Mouse (Mus musculus) kidney, postnatal 0 days (tissue): ENCODE data around the gene Hpcal1. TPM values are rescaled to one million over a fixed set of nuclear protein-coding genes. Genes with fewer than 3 reads are reported as not detected.
A peak's percentile ranks its signal among the peaks of the same experiment; 100 is the strongest.

Experiments used
- ATAC-seq: fragments of 200-750 bp; cut with Nextera tagmentation; replicated peaks from 2 replicates; pipeline ENCODE4 v1.8.0; 2017; ENCODE audit warnings: low read depth, moderate number of reproducible peaks, moderate TSS enrichment, moderate library complexity; ENCODE audit not compliant: low FRiP score
- DNase-seq: peaks from one replicate; pipeline ENCODE4 v3.0.0-alpha.2; 2016; ENCODE audit warnings: low spot score
- H3K27ac ChIP-seq: fragments of 300-500 bp; sonication (generic); 2 replicates; pipeline ENCODE4 v1.5.1; 2014; ENCODE audit warnings: mild to moderate bottlenecking
- H3K27me3 ChIP-seq: fragments of 300-500 bp; sonication (generic); 2 replicates; pipeline ENCODE4 v1.6.1; 2014; ENCODE audit warnings: low read length, mixed read lengths; ENCODE audit not compliant: insufficient read depth
- H3K36me3 ChIP-seq: fragments of 300-500 bp; sonication (generic); 2 replicates; pipeline ENCODE4 v1.6.1; 2014; ENCODE audit warnings: low read length, mixed read lengths; ENCODE audit not compliant: insufficient read depth
- H3K4me1 ChIP-seq: fragments of 300-500 bp; sonication (generic); replicated peaks from 2 replicates; pipeline ENCODE4 v1.6.1; 2014; ENCODE audit warnings: antibody characterized with exemption, low read length, mixed read lengths; ENCODE audit not compliant: insufficient read depth
- H3K4me2 ChIP-seq: fragments of 300-500 bp; sonication (generic); 2 replicates; pipeline ENCODE4 v1.6.1; 2014; ENCODE audit warnings: mild to moderate bottlenecking, low read length, moderate library complexity, mixed read lengths
- H3K4me3 ChIP-seq: fragments of 300-500 bp; sonication (generic); replicated peaks from 2 replicates; pipeline ENCODE4 v1.5.1; 2014; ENCODE audit warnings: low read depth, low read length
- H3K9ac ChIP-seq: fragments of 300-500 bp; sonication (generic); 2 replicates; pipeline ENCODE4 v1.6.1; 2014; ENCODE audit warnings: low read depth, low read length
- H3K9me3 ChIP-seq: fragments of 300-500 bp; sonication (generic); replicated peaks from 2 replicates; pipeline ENCODE4 v1.6.1; 2016; ENCODE audit warnings: low read length, inconsistent platforms, mixed read lengths
- CTCF ChIP-seq: IDR thresholded peaks from 2 replicates; pipeline ENCODE4 v1.5.1; 2016; ENCODE audit warnings: antibody characterized with exemption, low read depth, mild to moderate bottlenecking, moderate library complexity
- WGBS: fragments of 180-500 bp; shearing (Covaris S2); extraction: QIAGEN DNeasy Blood & Tissue Kit; methylation state at CpG from one replicate; pipeline ENCODE4 v1.1.7; 2014; 5-methylcytosine and 5-hydroxymethylcytosine counted together
- polyA plus RNA-seq: library from polyadenylated mRNA; unstranded; fragments of >200 nt; fragmentation: Nextera tagmentation; extraction: Ambion mirVana; gene quantifications from 2 replicates; pipeline ENCODE4 v1.2.1, GENCODE M21; 2015

The Hpcal1 gene
- polyA plus RNA-seq, 1 experiment from 2014 or later, result 70.6 TPM

DNA sequence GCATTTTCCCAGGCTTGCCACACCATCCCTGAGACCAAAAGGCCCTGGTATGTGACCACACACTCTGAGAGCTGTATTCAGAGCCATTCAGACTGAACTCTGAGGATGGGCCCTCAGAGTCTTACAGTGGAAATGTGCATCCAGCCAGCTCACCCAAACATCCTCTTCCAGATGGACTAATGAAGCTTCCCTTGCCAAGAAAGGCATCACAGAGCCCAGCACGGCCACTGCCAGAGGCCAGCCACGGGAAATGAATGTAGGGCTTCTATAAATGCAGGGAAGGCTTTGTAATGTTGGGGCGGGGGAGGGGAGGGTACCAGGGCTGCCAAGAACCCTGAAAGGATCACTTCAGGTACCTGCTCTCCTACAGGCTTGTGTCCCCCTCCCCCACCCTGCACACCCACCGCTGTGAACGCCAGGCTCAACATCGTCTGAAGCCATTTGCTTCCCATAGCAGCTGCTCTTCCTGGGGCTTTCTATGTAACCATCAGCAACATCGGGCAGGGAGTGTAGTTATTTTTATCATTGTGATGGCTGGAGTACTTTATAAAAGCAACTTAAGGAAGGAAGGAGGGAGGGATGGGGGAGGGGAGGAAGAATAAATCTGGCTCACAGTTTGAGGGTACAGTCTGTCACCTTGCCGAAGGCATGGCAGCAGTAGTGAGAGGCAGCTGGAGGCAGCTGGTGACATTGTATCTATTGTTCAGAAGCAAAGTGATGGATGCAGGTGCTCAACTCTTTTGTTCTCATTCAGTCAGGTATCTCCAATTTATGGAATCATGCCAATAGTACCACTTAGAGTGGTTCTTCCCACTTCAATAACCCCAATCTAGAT, 38.2 kb upstream of the Hpcal1 start:
- Histone ChIP-seq H3K9me3 (no peaks in the 10 kb centered on the region), H3K27ac (no peak overlapping the region), H3K36me3 (no peaks in the 10 kb centered on the region), H3K27me3 (no peaks in the 10 kb centered on the region), H3K4me2 (no peak overlapping the region), H3K4me3 (no peak overlapping the region), H3K4me1 (no peaks in the 10 kb centered on the region), H3K9ac (no peak overlapping the region)
- no peak for TF ChIP-seq CTCF
- ATAC-seq (no peak), DNase-seq (no peak)
- WGBS, result 55% methylated on average over 8 of the region's 8 CpGs

DNA sequence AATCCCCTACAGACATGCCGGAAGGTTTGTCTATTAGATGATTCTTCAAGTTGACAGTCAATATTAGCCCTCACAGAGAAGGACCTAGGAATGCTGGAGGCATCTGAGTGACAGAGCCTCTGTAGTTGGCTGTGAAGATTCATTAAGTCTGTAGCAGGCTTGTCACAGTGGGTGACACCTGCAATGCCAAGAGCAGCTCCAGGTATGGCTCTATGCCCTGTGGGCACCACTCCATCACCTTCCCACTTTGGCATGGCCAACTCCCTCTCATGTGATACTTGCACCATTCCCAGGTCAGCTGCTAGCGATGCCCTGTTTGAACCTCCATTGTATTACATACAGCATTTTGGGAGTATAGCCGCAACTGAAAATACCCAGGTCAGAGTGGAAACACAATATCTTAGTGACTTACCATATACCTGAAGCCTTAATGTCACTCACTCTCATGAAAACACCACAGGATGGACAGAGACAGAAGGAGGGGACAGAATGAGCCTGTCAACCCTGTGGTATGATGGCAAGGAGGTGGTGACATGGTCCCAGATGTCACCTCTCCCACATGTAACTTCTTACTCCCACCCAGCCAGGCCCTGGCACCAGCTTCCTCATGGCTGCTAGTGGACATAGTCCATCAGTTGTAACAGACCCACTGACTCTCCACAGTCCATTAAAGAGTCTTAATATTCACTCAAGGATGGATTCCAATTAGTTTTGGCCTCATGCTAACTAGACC, 37.4 kb upstream of the Hpcal1 start:
- Histone ChIP-seq H3K9me3 (no peaks in the 10 kb centered on the region), H3K9ac (no peak overlapping the region), H3K4me1 (no peaks in the 10 kb centered on the region), H3K27ac (no peak overlapping the region), H3K27me3 (no peaks in the 10 kb centered on the region), H3K36me3 (no peaks in the 10 kb centered on the region), H3K4me2 (no peak overlapping the region), H3K4me3 (no peak overlapping the region)
- 95% methylated on average over 3 of the region's 3 CpGs for WGBS
- DNase-seq (no peak), ATAC-seq (no peak)
- no peak for TF ChIP-seq CTCF

DNA sequence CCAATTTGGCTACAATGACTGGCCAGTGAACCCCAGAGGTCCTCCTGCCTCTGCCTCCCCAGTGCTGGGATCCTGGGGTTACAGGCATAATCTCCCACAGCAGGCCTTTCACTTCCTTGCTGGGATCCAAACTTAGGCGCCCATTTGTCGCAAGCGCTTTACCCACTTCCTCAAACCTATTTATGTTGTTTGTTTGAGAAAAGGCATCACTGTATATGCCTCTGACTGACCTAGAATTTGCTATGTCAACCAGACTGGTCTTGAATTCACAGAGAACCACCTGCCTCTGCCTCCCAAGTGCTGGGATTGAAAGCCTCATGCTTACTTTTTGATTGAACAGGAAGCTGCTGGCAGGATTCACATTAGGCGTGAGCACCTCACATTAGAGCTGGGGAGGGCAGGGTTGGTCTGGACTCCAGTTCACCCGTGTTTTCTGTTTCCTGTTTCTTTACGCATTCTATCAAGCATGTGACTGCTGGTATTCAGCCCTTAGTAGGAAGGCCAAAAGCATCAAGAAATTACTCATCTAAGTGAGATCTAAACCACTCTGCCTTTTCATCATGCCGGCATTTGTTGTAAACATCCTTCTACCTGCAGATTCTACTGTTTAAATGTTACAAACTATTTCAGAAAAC, 33.0 kb upstream of the Hpcal1 start:
- no peak for TF ChIP-seq CTCF
- no peak overlapping the region for H3K27ac ChIP-seq
- no peak overlapping the region for H3K9ac ChIP-seq
- ATAC-seq (no peak), DNase-seq (no peak)
- H3K9me3 ChIP-seq, result no peaks in the 10 kb centered on the region
- no peaks in the 10 kb centered on the region for H3K27me3 ChIP-seq
- no peaks in the 10 kb centered on the region for H3K4me1 ChIP-seq
- 92% methylated on average over 7 of the region's 7 CpGs for WGBS
- H3K36me3 ChIP-seq, result no peaks in the 10 kb centered on the region
- H3K4me3 ChIP-seq, result no peak overlapping the region
- H3K4me2 ChIP-seq, result no peak overlapping the region

DNA sequence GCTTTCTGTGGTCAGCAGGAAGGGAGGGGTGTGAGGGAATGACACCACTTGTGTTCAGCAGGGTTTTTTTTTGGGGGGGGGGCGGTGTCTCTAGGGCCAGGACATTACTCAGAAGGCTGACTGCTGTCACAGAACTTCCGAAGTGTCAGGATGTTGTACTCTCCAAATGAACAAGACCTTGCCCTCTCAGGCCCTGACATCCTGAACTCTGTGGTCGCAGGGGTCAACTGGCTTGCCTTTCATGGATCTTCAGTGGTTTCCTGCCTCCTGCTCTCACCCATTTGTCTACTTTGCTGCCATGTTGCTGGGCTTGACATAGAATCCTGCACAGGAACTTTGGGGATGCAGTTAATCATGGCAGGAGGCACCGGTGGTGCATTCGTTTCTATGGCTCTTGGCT, 32.1 kb upstream of the Hpcal1 start:
- Histone ChIP-seq H3K27ac (no peak overlapping the region), H3K4me3 (no peak overlapping the region), H3K9me3 (no peaks in the 10 kb centered on the region), H3K4me1 (no peaks in the 10 kb centered on the region), H3K9ac (no peak overlapping the region), H3K36me3 (no peaks in the 10 kb centered on the region), H3K4me2 (no peak overlapping the region), H3K27me3 (no peaks in the 10 kb centered on the region)
- TF ChIP-seq CTCF, result no peak
- no peak for DNase-seq
- WGBS, result 41% methylated on average over 5 of the region's 5 CpGs
- no peak for ATAC-seq

DNA sequence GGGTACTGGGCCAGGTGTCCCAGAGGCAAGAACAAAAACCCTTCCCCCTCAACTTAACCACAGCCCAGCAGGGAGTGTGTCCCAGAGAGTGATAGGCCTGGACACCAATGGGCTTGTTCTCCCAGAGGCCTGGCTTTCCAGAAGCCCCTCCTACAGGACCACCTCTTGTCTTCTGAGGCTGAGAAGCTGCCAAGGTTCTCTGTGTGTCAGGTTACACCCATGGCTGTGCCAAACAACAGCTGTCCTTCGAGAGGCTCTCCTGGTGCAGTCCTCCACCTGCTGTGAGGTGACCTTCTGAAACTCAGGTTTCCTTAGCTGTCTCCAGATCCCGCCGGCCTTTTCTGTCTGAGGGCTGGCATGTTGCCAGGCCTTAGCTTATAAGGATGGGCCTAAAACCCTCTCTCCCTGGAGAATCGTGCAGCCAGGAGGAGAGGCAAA, 29.2 kb upstream of the Hpcal1 start:
- peak; percentile 54 for DNase-seq
- ATAC-seq, result peak; percentile 65; the same call in 1 of the 2 replicates

DNA sequence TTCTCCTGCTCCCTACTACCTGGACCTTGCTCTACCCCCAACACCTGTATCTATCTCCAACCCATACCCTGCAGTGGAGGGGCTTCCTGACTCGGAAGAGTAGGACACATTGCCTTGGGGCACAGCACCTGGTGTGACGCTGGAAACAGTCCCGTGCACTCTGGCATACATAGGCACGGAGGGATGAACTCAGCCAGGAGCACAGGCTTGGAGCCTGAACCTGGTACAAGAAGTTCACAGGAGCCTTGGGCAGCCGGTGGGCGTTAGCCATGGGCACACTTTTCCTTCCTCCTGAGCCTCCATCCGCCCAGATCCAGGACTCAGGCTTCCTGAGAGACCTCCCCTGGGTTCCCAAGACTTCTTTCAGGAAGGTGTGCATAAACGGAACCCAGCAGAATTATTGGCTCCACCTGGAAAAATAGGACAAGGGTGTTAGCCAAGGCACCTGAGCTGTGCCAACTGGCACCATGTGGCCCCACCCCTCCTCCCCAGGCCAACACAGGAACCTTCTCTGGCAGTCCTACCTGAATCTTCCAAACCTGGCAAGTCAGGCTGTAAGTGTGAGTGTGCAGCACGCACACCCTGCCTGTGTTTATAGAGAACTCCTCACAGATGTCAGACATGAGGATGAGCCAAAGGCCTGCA, 26.5 kb upstream of the Hpcal1 start:
- Histone ChIP-seq H3K27me3 (no peaks in the 10 kb centered on the region), H3K4me1 (0 out of 2 replicates have a peak, but pooled peaks cover 7% of the 10 kb centered on the region), H3K9me3 (no peaks in the 10 kb centered on the region), H3K36me3 (no peaks in the 10 kb centered on the region), H3K4me2 (no peak overlapping the region), H3K27ac (peak overlapping the region; percentile 13; the same call in 1 of the 2 replicates), H3K4me3 (no peak overlapping the region), H3K9ac (no peak overlapping the region)
- no peak for ATAC-seq
- DNase-seq, result no peak
- 78% methylated on average over 9 of the region's 9 CpGs for WGBS
- no peak for TF ChIP-seq CTCF

More for the DNA sequence above, 29.2 kb upstream of the Hpcal1 start:
- no peak overlapping the region for H3K27ac ChIP-seq
- H3K4me2 ChIP-seq, result no peak overlapping the region
- no peak overlapping the region for H3K9ac ChIP-seq
- no peaks in the 10 kb centered on the region for H3K9me3 ChIP-seq
- WGBS, result 4% methylated on average over 4 of the region's 4 CpGs
- no peak for TF ChIP-seq CTCF
- H3K27me3 ChIP-seq, result no peaks in the 10 kb centered on the region
- no peak overlapping the region for H3K4me3 ChIP-seq
- H3K36me3 ChIP-seq, result no peaks in the 10 kb centered on the region
- H3K4me1 ChIP-seq, result 0 out of 2 replicates have a peak, but pooled peaks cover 7% of the 10 kb centered on the region
